Mouse (Mus musculus): ENCODE results near the gene Gm49416.

DNA sequence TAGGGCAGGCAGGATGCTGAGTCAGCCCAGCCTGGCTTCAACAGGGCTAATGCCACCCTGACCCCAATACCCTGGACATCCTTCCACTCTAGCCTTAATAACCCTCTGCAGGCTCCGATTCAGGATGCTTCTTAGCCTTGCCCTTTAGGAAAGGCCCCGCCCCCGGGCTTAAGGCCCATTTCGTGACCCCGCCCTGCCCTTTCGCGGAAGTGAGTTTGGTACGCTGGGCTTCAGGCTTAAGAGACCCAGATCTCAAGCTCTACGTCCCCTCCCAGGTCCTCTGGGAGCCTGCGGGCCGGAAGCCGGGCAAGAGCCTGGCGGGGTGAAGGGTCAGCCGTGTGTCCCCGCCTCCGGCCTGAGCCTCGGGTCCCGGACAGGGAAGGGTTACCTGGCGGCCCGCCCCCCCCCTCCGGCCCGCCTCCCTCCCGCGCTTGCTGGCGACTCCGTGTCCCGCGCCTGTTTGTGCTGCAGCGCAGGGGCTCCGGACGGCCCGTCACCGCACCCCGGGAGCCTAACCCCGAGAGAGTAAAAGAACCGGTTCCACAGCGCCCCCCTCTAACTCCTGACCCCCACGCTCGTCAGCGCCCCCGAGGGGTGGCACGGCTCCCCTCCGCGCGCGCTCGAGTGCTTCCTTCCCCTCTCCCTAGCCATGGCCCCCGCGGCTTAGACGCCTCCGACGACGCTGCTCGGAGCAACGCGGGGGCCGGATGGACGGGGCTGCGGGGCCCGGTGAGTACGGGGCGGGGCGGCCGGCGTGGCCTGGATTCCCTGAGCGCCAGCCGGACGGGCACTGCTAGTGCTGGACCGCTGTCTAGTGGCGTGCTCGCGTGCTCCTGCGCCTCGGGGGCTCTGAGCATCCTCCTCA is 40.7 kb downstream of the Gm49416 start, which contains the start of the genes Rom1 and Eml3:
- peak; percentile 64 for TF ChIP-seq CTCF (IDR thresholded peaks at IDR 0.05)
- TF ChIP-seq EP300 (IDR thresholded peaks at IDR 0.05), result no peak

Data from lung, postnatal 0 days (tissue).